Mouse (Mus musculus) heart, postnatal 25 days (tissue): ENCODE data around the gene Zfp334. TPM values are rescaled to one million over a fixed set of nuclear protein-coding genes. Genes with fewer than 3 reads are reported as not detected.

Source experiments
- DNase-seq: peaks from one replicate; pipeline ENCODE4 v3.0.0; 2022; ENCODE audit warnings: low spot score
- intact Hi-C: fragments of 180-260 bp; cut with DNase I; formaldehyde crosslinking; loops from one replicate; pipeline ENCODE4 v1.15.1; 2025
- total RNA-seq, 2 experiments: library from RNA; stranded (reverse); gene quantifications; 2 replicates each; pipeline ENCODE4 v1.2.3; 2021

Gene Zfp334
- 1 to 10 TPM; 2.2 to 2.4 TPM for total RNA-seq

GRCm38 (mm10) chr2:165387844-165388495 is at the start of gene Zfp334:
Zfp334 (minus strand) TSS chr2:165388259.
- intact Hi-C loops, result no loop called here
- DNase-seq, result peak; percentile 85

- DNase-seq, result no peak
- intact Hi-C loops, result no loop called here
Observed at GRCm38 (mm10) chr2:165428694-165429093, 40.6 kb upstream of the Zfp334 start.

GRCm38 (mm10) chr2:165420195-165420594 is 32.1 kb upstream of the Zfp334 start:
- no peak for DNase-seq
- intact Hi-C loops, result no loop called here

GRCm38 (mm10) chr2:165419670-165420111 is 31.6 kb upstream of the Zfp334 start:
- DNase-seq, result no peak
- intact Hi-C loops, result no loop called here

GRCm38 (mm10) chr2:165418577-165418976 is 30.5 kb upstream of the Zfp334 start:
- intact Hi-C loops, result no loop called here
- no peak for DNase-seq

- intact Hi-C loops, result no loop called here
- DNase-seq, result no peak
Observed at GRCm38 (mm10) chr2:165417291-165417690, 29.2 kb upstream of the Zfp334 start.

GRCm38 (mm10) chr2:165415795-165416194 is 27.7 kb upstream of the Zfp334 start:
- no peak for DNase-seq
- intact Hi-C loops, result no loop called here

GRCm38 (mm10) chr2:165415141-165415721 is 27.2 kb upstream of the Zfp334 start:
- DNase-seq, result no peak

GRCm38 (mm10) chr2:165414321-165414720 is 26.3 kb upstream of the Zfp334 start:
- intact Hi-C loops, result no loop called here
- DNase-seq, result no peak

More at GRCm38 (mm10) chr2:165415141-165415721, 27.2 kb upstream of the Zfp334 start:
- intact Hi-C loops, result no loop called here

- intact Hi-C loops, result no loop called here
- no peak for DNase-seq
Observed at GRCm38 (mm10) chr2:165413884-165414283, 25.8 kb upstream of the Zfp334 start.

GRCm38 (mm10) chr2:165407700-165408301 is 19.7 kb upstream of the Zfp334 start:
- DNase-seq, result peak; percentile 37
- intact Hi-C loops, result no loop called here

- peak; percentile 13 for DNase-seq
- intact Hi-C loops, result no loop called here
Observed at GRCm38 (mm10) chr2:165405351-165405750, 17.3 kb upstream of the Zfp334 start.

GRCm38 (mm10) chr2:165404951-165405350 is 16.9 kb upstream of the Zfp334 start:
- no peak for DNase-seq
- intact Hi-C loops, result no loop called here

- intact Hi-C loops, result no loop called here
- DNase-seq, result no peak
Observed at GRCm38 (mm10) chr2:165398164-165398785, 10.2 kb upstream of the Zfp334 start.

- no peak for DNase-seq
- intact Hi-C loops, result no loop called here
Observed at GRCm38 (mm10) chr2:165397502-165398163, 9.6 kb upstream of the Zfp334 start.

- intact Hi-C loops, result no loop called here
- DNase-seq, result peak; percentile 39
Observed at GRCm38 (mm10) chr2:165396831-165397501, 8.9 kb upstream of the Zfp334 start.

- no peak for DNase-seq
- intact Hi-C loops, result no loop called here
Observed at GRCm38 (mm10) chr2:165392156-165392555, 4.1 kb upstream of the Zfp334 start.

- DNase-seq, result no peak
- intact Hi-C loops, result loop anchor here (2.0 kb wide), 1 partner anchor 95 kb away; no protein-coding TSS in a partner anchor
Observed at GRCm38 (mm10) chr2:165391561-165391960, 3.5 kb upstream of the Zfp334 start.

GRCm38 (mm10) chr2:165389299-165389952 is 1.4 kb upstream of the Zfp334 start:
- no peak for DNase-seq
- intact Hi-C loops, result no loop called here
